ENCODE assay signal across 8 mouse cellular contexts in the genomic region with DNA sequence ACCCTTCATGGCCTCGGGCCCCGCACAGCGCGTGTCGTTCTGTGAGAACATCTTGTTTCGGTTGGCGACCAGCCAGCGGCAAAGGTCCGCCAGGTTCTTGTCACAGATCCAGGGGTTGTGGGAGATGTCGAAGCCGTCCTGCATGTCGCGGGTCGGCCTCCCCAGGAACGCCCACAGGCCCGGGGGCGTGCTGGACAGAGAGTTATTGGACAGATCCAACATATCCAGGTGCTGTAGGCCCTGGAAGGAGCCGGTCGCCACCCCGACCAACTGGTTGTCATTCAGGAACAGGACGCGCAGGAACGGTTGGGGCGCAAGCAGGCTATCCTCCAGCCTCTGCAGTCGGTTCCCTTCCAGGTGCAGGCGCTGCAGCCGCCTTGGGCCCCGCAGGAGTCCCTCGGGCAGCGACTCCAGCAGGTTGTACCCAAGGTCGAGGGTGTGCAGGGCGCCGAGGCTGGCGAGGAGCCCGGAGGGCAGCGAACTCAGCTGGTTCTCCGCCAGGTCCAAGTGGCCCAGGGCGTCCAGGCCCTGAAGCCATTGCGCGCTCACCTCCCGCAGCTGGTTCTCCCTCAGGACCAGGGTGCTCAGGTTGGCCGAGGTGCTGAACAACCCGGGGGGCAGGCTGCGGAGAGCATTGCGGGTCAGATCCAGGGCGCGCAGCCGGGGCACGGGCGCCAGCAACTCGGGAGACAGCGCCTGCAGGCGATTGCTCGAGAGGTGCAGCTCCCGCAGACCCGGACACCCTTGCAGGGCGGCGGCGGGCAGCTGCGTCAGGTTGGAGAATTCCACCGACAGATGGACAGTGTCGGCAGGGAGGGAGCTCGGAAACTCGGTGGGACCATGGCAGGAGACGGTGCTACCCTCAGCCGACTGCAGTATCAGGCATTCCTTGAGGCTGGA. TPM values are rescaled to one million over a fixed set of nuclear protein-coding genes. Genes with fewer than 3 reads are reported as not detected.
A peak's percentile ranks its signal among the peaks of the same experiment; 100 is the strongest.
DNase-seq lines count a peak whose midpoint lies in the region; ATAC-seq and TF ChIP-seq lines count a peak whose summit lies in the region.

No protein-coding gene starts in this region.

- DNase-seq in MN1 (ENCODE audit: low spot score) (peak; percentile 60), adipocyte (ENCODE audit: low spot score) (no peak)
- DNase-seq in adrenal gland, postnatal 25 days: peak; percentile 81
- DNase-seq in heart, adult 11 months: peak; percentile 98
- DNase-seq in kidney, adult 11 months: peak; percentile 87
- DNase-seq in lung, embryonic 14.5 days: no peak
- DNase-seq in urinary bladder, postnatal 25 days (ENCODE audit: low spot score): no peak
- DNase-seq in left cerebral cortex, postnatal 25 days (ENCODE audit: low spot score in 2 of 2): no peak

- peaks cover 9% of the 10 kb centered on the region for H3K9me3 ChIP-seq in lung, embryonic 14.5 days (ENCODE audit: low read depth, low read length)

- H3K27ac ChIP-seq in lung, embryonic 14.5 days (ENCODE audit: low read depth): no peak overlapping the region

- H3K4me3 ChIP-seq in lung, embryonic 14.5 days (ENCODE audit: low read depth, low read length): 0 out of 2 replicates have a peak overlapping the region, but pooled peaks have one; percentile 6

- H3K27me3 ChIP-seq in lung, embryonic 14.5 days (ENCODE audit: insufficient read depth, low read length): peaks cover 74% of the 10 kb centered on the region

- intact Hi-C loops in left cerebral cortex, postnatal 25 days (cut with DNase I): no loop called here

- no peaks in the 10 kb centered on the region for H3K4me1 ChIP-seq in lung, embryonic 14.5 days (ENCODE audit: insufficient read depth)

- ATAC-seq in lung, embryonic 14.5 days (ENCODE audit: insufficient read depth): no peak

- peak overlapping the region; percentile 37; the same call in 1 of the 2 replicates for H3K4me2 ChIP-seq in lung, embryonic 14.5 days

- no peak overlapping the region for H3K9ac ChIP-seq in lung, embryonic 14.5 days

- WGBS in lung, embryonic 14.5 days: 4% methylated on average over 66 of the region's 66 CpGs

- no peak for TF ChIP-seq CTCF in lung, embryonic 14.5 days (IDR thresholded peaks at IDR 0.05; ENCODE audit: low read depth)

- H3K36me3 ChIP-seq in lung, embryonic 14.5 days (ENCODE audit: insufficient read depth): no peaks in the 10 kb centered on the region

RNA-seq across cellular contexts. Expression of a gene that starts 1.6 kb away (rescaled TPM):
- total RNA-seq in adrenal gland, postnatal 25 days (2021): 15.1 TPM in 2 replicates
- 0.17 TPM in 1 of 2 replicates, not detected in the other for polyA plus RNA-seq in lung, embryonic 14.5 days (2014; fragmentation: Nextera tagmentation; extraction: Ambion mirVana)
- total RNA-seq in left cerebral cortex, postnatal 25 days (2021): 1 to 10 TPM; 3.1 to 3.5 TPM

RNA-seq across cellular contexts. Expression of a gene that starts 2.8 kb away (rescaled TPM):
- total RNA-seq in adrenal gland, postnatal 25 days (2021): 55.3 and 57.4 TPM in 2 replicates
- 0.34 and 0.86 TPM in 2 replicates for polyA plus RNA-seq in lung, embryonic 14.5 days (2014; fragmentation: Nextera tagmentation; extraction: Ambion mirVana)
- under 1 TPM; 0.64 to 0.87 TPM for total RNA-seq in left cerebral cortex, postnatal 25 days (2021)

RNA-seq across cellular contexts. Expression of a gene that starts 10.6 kb away (rescaled TPM):
- total RNA-seq in adrenal gland, postnatal 25 days (2021): 71.4 and 76.3 TPM in 2 replicates
- polyA plus RNA-seq in lung, embryonic 14.5 days (2014; fragmentation: Nextera tagmentation; extraction: Ambion mirVana): 0.12 and 0.28 TPM in 2 replicates
- total RNA-seq in left cerebral cortex, postnatal 25 days (2021): 1 to 10 TPM; 1.4 to 1.6 TPM

RNA-seq across cellular contexts. Expression of a gene that starts 19.9 kb away (rescaled TPM):
- total RNA-seq in adrenal gland, postnatal 25 days (2021): 6.9 and 10.4 TPM in 2 replicates
- 1.7 and 1.8 TPM in 2 replicates for polyA plus RNA-seq in lung, embryonic 14.5 days (2014; fragmentation: Nextera tagmentation; extraction: Ambion mirVana)
- total RNA-seq in left cerebral cortex, postnatal 25 days (2021): 100 to 1,000 TPM; 131 TPM

RNA-seq across cellular contexts. Expression of a gene that starts 40.8 kb away (rescaled TPM):
- 72.5 and 83.1 TPM in 2 replicates for total RNA-seq in adrenal gland, postnatal 25 days (2021)
- polyA plus RNA-seq in lung, embryonic 14.5 days (2014; fragmentation: Nextera tagmentation; extraction: Ambion mirVana): 96.2 and 111 TPM in 2 replicates
- 100 to 1,000 TPM in 1 of 2 experiments, 10 to 100 TPM in 1; 90.8 to 109 TPM for total RNA-seq in left cerebral cortex, postnatal 25 days (2021)

Comparison
In these comparisons a context has a peak if more than half of its experiments do, and no peak if none do; other contexts are left out.
1. DNase-seq: peak in MN1 (single experiment), adrenal gland, postnatal 25 days (single experiment), heart, adult 11 months (single experiment) and kidney, adult 11 months (single experiment); none in lung, embryonic 14.5 days (single experiment), adipocyte (single experiment), urinary bladder, postnatal 25 days (single experiment) and left cerebral cortex, postnatal 25 days (0 of 2).
2. RNA of a gene that starts 2.8 kb away (total RNA-seq): 55.3 to 57.4 TPM in adrenal gland, postnatal 25 days; 0.64 to 0.87 TPM in left cerebral cortex, postnatal 25 days; every median in the first group is over 10 times any median in the second.
3. RNA of a gene that starts 10.6 kb away (total RNA-seq): 71.4 to 76.3 TPM in adrenal gland, postnatal 25 days; 1.4 to 1.6 TPM in left cerebral cortex, postnatal 25 days; every median in the first group is over 10 times any median in the second.